Mouse (Mus musculus): Measurements from ENCODE around the gene Pcsk7. TPM values are rescaled to one million over a fixed set of nuclear protein-coding genes. Genes with fewer than 3 reads are reported as not detected.
A peak's percentile ranks its signal among the peaks of the same experiment; 100 is the strongest.

Gene Pcsk7
- polyA plus RNA-seq, 1 experiment, result 22.3 TPM

GRCm38 (mm10) chr9:45910995-45911394 lies 4.7 kb downstream of the Pcsk7 start:
- Histone ChIP-seq H3K4me1 (ENCODE audit: control insufficient read depth, insufficient read depth, low read length) (peaks cover 31% of the 10 kb centered on the region), H3K4me3 (ENCODE audit: insufficient read depth, low read length) (no peak overlapping the region), H3K27ac (ENCODE audit: insufficient read depth, low read depth, low read length) (no peak overlapping the region)
- TF ChIP-seq CTCF (IDR thresholded peaks at IDR 0.05; ENCODE audit: low read depth, low read length) (no peak), POLR2A (IDR thresholded peaks at IDR 0.05; ENCODE audit: borderline replicate concordance, low read depth, low read length) (no peak)

- Histone ChIP-seq H3K4me3 (ENCODE audit: insufficient read depth, low read length) (no peak overlapping the region), H3K27ac (ENCODE audit: insufficient read depth, low read depth, low read length) (no peak overlapping the region)
- TF ChIP-seq CTCF (IDR thresholded peaks at IDR 0.05; ENCODE audit: low read depth, low read length) (peak; percentile 48), POLR2A (IDR thresholded peaks at IDR 0.05; ENCODE audit: borderline replicate concordance, low read depth, low read length) (no peak)
Measured at GRCm38 (mm10) chr9:45911673-45912072, 5.4 kb downstream of the Pcsk7 start.

GRCm38 (mm10) chr9:45915659-45916058 lies 9.4 kb downstream of the Pcsk7 start:
- Histone ChIP-seq H3K4me1 (ENCODE audit: control insufficient read depth, insufficient read depth, low read length) (peaks cover 4% of the 10 kb centered on the region), H3K4me3 (ENCODE audit: insufficient read depth, low read length) (no peak overlapping the region), H3K27ac (ENCODE audit: insufficient read depth, low read depth, low read length) (no peak overlapping the region)
- TF ChIP-seq CTCF (IDR thresholded peaks at IDR 0.05; ENCODE audit: low read depth, low read length), result no peak
- no peak for TF ChIP-seq POLR2A (IDR thresholded peaks at IDR 0.05; ENCODE audit: borderline replicate concordance, low read depth, low read length)

More at GRCm38 (mm10) chr9:45911673-45912072, 5.4 kb downstream of the Pcsk7 start:
- H3K4me1 ChIP-seq (ENCODE audit: control insufficient read depth, insufficient read depth, low read length), result peaks cover 31% of the 10 kb centered on the region

GRCm38 (mm10) chr9:45917041-45917934 lies 11.0 kb downstream of the Pcsk7 start:
- TF ChIP-seq POLR2A (IDR thresholded peaks at IDR 0.05; ENCODE audit: borderline replicate concordance, low read depth, low read length) (no peak), CTCF (IDR thresholded peaks at IDR 0.05; ENCODE audit: low read depth, low read length) (no peak)
- Histone ChIP-seq H3K4me1 (ENCODE audit: control insufficient read depth, insufficient read depth, low read length) (no peaks in the 10 kb centered on the region), H3K4me3 (ENCODE audit: insufficient read depth, low read length) (no peak overlapping the region), H3K27ac (ENCODE audit: insufficient read depth, low read depth, low read length) (no peak overlapping the region)

- Histone ChIP-seq H3K27ac (ENCODE audit: insufficient read depth, low read depth, low read length) (no peak overlapping the region), H3K4me1 (ENCODE audit: control insufficient read depth, insufficient read depth, low read length) (no peaks in the 10 kb centered on the region), H3K4me3 (ENCODE audit: insufficient read depth, low read length) (no peak overlapping the region)
- TF ChIP-seq CTCF (IDR thresholded peaks at IDR 0.05; ENCODE audit: low read depth, low read length), result no peak
- no peak for TF ChIP-seq POLR2A (IDR thresholded peaks at IDR 0.05; ENCODE audit: borderline replicate concordance, low read depth, low read length)
Measured at GRCm38 (mm10) chr9:45919895-45920294, 13.6 kb downstream of the Pcsk7 start.

- Histone ChIP-seq H3K4me3 (ENCODE audit: insufficient read depth, low read length) (no peak overlapping the region), H3K27ac (ENCODE audit: insufficient read depth, low read depth, low read length) (peak overlapping the region; percentile 72)
Measured at GRCm38 (mm10) chr9:45929285-45929684, 23.0 kb downstream of the Pcsk7 start.

GRCm38 (mm10) chr9:45931958-45932357 lies 25.7 kb downstream of the Pcsk7 start:
- H3K4me1 ChIP-seq (ENCODE audit: control insufficient read depth, insufficient read depth, low read length), result peaks cover 37% of the 10 kb centered on the region
- no peak overlapping the region for H3K4me3 ChIP-seq (ENCODE audit: insufficient read depth, low read length)
- peak overlapping the region; percentile 68 for H3K27ac ChIP-seq (ENCODE audit: insufficient read depth, low read depth, low read length)
- TF ChIP-seq CTCF (IDR thresholded peaks at IDR 0.05; ENCODE audit: low read depth, low read length) (no peak), POLR2A (IDR thresholded peaks at IDR 0.05; ENCODE audit: borderline replicate concordance, low read depth, low read length) (no peak)

More at GRCm38 (mm10) chr9:45929285-45929684, 23.0 kb downstream of the Pcsk7 start:
- TF ChIP-seq CTCF (IDR thresholded peaks at IDR 0.05; ENCODE audit: low read depth, low read length) (no peak), POLR2A (IDR thresholded peaks at IDR 0.05; ENCODE audit: borderline replicate concordance, low read depth, low read length) (no peak)
- peaks cover 37% of the 10 kb centered on the region for H3K4me1 ChIP-seq (ENCODE audit: control insufficient read depth, insufficient read depth, low read length)

- H3K4me3 ChIP-seq (ENCODE audit: insufficient read depth, low read length), result no peak overlapping the region
- peak overlapping the region; percentile 68 for H3K27ac ChIP-seq (ENCODE audit: insufficient read depth, low read depth, low read length)
- no peak for TF ChIP-seq CTCF (IDR thresholded peaks at IDR 0.05; ENCODE audit: low read depth, low read length)
- no peak for TF ChIP-seq POLR2A (IDR thresholded peaks at IDR 0.05; ENCODE audit: borderline replicate concordance, low read depth, low read length)
- peaks cover 37% of the 10 kb centered on the region for H3K4me1 ChIP-seq (ENCODE audit: control insufficient read depth, insufficient read depth, low read length)
Measured at GRCm38 (mm10) chr9:45932571-45933415, 26.5 kb downstream of the Pcsk7 start.

GRCm38 (mm10) chr9:45935628-45936210 lies 29.4 kb downstream of the Pcsk7 start, which contains the start of gene Tagln:
Tagln (minus strand) TSS chr9:45936058.
- TF ChIP-seq CTCF (IDR thresholded peaks at IDR 0.05; ENCODE audit: low read depth, low read length) (no peak), POLR2A (IDR thresholded peaks at IDR 0.05; ENCODE audit: borderline replicate concordance, low read depth, low read length) (no peak)
- H3K4me1 ChIP-seq (ENCODE audit: control insufficient read depth, insufficient read depth, low read length), result peaks cover 16% of the 10 kb centered on the region
- no peak within 1 kb of the TSS for H3K4me3 ChIP-seq (ENCODE audit: insufficient read depth, low read length)
- H3K27ac ChIP-seq (ENCODE audit: insufficient read depth, low read depth, low read length), result no peak within 1 kb of the TSS

Measured in bone marrow macrophage, adult 2 months (primary cell).